Mouse (Mus musculus) kidney, postnatal 0 days (tissue): ENCODE data around the gene Erlin1. TPM values are rescaled to one million over a fixed set of nuclear protein-coding genes. Genes with fewer than 3 reads are reported as not detected.

ENCODE experiments used
- ATAC-seq: fragments of 200-750 bp; cut with Nextera tagmentation; replicated peaks from 2 replicates; pipeline ENCODE4 v1.8.0; 2017; ENCODE audit warnings: low read depth, moderate number of reproducible peaks, moderate TSS enrichment, moderate library complexity; ENCODE audit not compliant: low FRiP score
- DNase-seq: peaks from one replicate; pipeline ENCODE4 v3.0.0-alpha.2; 2016; ENCODE audit warnings: low spot score
- H3K27ac ChIP-seq: fragments of 300-500 bp; sonication (generic); 2 replicates; pipeline ENCODE4 v1.5.1; 2014; ENCODE audit warnings: mild to moderate bottlenecking
- H3K27me3 ChIP-seq: fragments of 300-500 bp; sonication (generic); 2 replicates; pipeline ENCODE4 v1.6.1; 2014; ENCODE audit warnings: low read length, mixed read lengths; ENCODE audit not compliant: insufficient read depth
- H3K36me3 ChIP-seq: fragments of 300-500 bp; sonication (generic); 2 replicates; pipeline ENCODE4 v1.6.1; 2014; ENCODE audit warnings: low read length, mixed read lengths; ENCODE audit not compliant: insufficient read depth
- H3K4me1 ChIP-seq: fragments of 300-500 bp; sonication (generic); replicated peaks from 2 replicates; pipeline ENCODE4 v1.6.1; 2014; ENCODE audit warnings: antibody characterized with exemption, low read length, mixed read lengths; ENCODE audit not compliant: insufficient read depth
- H3K4me2 ChIP-seq: fragments of 300-500 bp; sonication (generic); 2 replicates; pipeline ENCODE4 v1.6.1; 2014; ENCODE audit warnings: mild to moderate bottlenecking, low read length, moderate library complexity, mixed read lengths
- H3K4me3 ChIP-seq: fragments of 300-500 bp; sonication (generic); replicated peaks from 2 replicates; pipeline ENCODE4 v1.5.1; 2014; ENCODE audit warnings: low read depth, low read length
- H3K9ac ChIP-seq: fragments of 300-500 bp; sonication (generic); 2 replicates; pipeline ENCODE4 v1.6.1; 2014; ENCODE audit warnings: low read depth, low read length
- H3K9me3 ChIP-seq: fragments of 300-500 bp; sonication (generic); replicated peaks from 2 replicates; pipeline ENCODE4 v1.6.1; 2016; ENCODE audit warnings: low read length, inconsistent platforms, mixed read lengths
- CTCF ChIP-seq: IDR thresholded peaks from 2 replicates; pipeline ENCODE4 v1.5.1; 2016; ENCODE audit warnings: antibody characterized with exemption, low read depth, mild to moderate bottlenecking, moderate library complexity
- WGBS: fragments of 180-500 bp; shearing (Covaris S2); extraction: QIAGEN DNeasy Blood & Tissue Kit; methylation state at CpG from one replicate; pipeline ENCODE4 v1.1.7; 2014; 5-methylcytosine and 5-hydroxymethylcytosine counted together
- polyA plus RNA-seq: library from polyadenylated mRNA; unstranded; fragments of >200 nt; fragmentation: Nextera tagmentation; extraction: Ambion mirVana; gene quantifications from 2 replicates; pipeline ENCODE4 v1.2.1, GENCODE M21; 2015

Gene Erlin1
- polyA plus RNA-seq, 1 experiment from 2014 or later, result 44.4 TPM

- 76% methylated on average over 2 of the region's 2 CpGs for WGBS
- no peak overlapping the region for H3K4me3 ChIP-seq
- no peak for ATAC-seq
- peak; percentile 11 for DNase-seq
- no peaks in the 10 kb centered on the region for H3K9me3 ChIP-seq
- peaks cover 33% of the 10 kb centered on the region for H3K36me3 ChIP-seq
- H3K9ac ChIP-seq, result no peak overlapping the region
- H3K27me3 ChIP-seq, result no peaks in the 10 kb centered on the region
- H3K4me2 ChIP-seq, result no peak overlapping the region
- H3K4me1 ChIP-seq, result no peaks in the 10 kb centered on the region
- no peak overlapping the region for H3K27ac ChIP-seq
- no peak for TF ChIP-seq CTCF
These were observed 10.4 kb upstream of the Erlin1 start for GRCm38 (mm10) chr19:44080023-44080422.

GRCm38 (mm10) chr19:44077024-44077423 lies 7.4 kb upstream of the Erlin1 start:
- peaks cover 20% of the 10 kb centered on the region for H3K36me3 ChIP-seq
- no peaks in the 10 kb centered on the region for H3K9me3 ChIP-seq
- 55% methylated on average over 4 of the region's 4 CpGs for WGBS
- ATAC-seq (peak; percentile 77), DNase-seq (peak; percentile 87)
- no peaks in the 10 kb centered on the region for H3K27me3 ChIP-seq
- no peak overlapping the region for H3K9ac ChIP-seq
- H3K27ac ChIP-seq, result no peak overlapping the region
- no peaks in the 10 kb centered on the region for H3K4me1 ChIP-seq
- no peak for TF ChIP-seq CTCF
- no peak overlapping the region for H3K4me3 ChIP-seq
- no peak overlapping the region for H3K4me2 ChIP-seq

- no peak overlapping the region for H3K9ac ChIP-seq
- H3K4me3 ChIP-seq, result no peak overlapping the region
- peak; percentile 81 for DNase-seq
- TF ChIP-seq CTCF, result no peak
- no peaks in the 10 kb centered on the region for H3K4me1 ChIP-seq
- 40% methylated on average over 9 of the region's 9 CpGs for WGBS
- no peaks in the 10 kb centered on the region for H3K9me3 ChIP-seq
- H3K36me3 ChIP-seq, result peaks cover 20% of the 10 kb centered on the region
- no peak overlapping the region for H3K4me2 ChIP-seq
- no peaks in the 10 kb centered on the region for H3K27me3 ChIP-seq
- ATAC-seq, result peak; percentile 57; the same call in 1 of the 2 replicates
- 0 out of 2 replicates have a peak overlapping the region, but pooled peaks have one; percentile 19 for H3K27ac ChIP-seq
These were observed 6.9 kb upstream of the Erlin1 start for GRCm38 (mm10) chr19:44076457-44076856.

- Histone ChIP-seq H3K9ac (no peak overlapping the region), H3K4me1 (no peaks in the 10 kb centered on the region), H3K4me2 (no peak overlapping the region), H3K27me3 (no peaks in the 10 kb centered on the region), H3K36me3 (peaks cover 20% of the 10 kb centered on the region), H3K9me3 (no peaks in the 10 kb centered on the region), H3K4me3 (no peak overlapping the region), H3K27ac (no peak overlapping the region)
- no peak for TF ChIP-seq CTCF
- DNase-seq (no peak), ATAC-seq (no peak)
- 77% methylated on average over 11 of the region's 11 CpGs for WGBS
These were observed 5.4 kb upstream of the Erlin1 start for GRCm38 (mm10) chr19:44074986-44075385.

GRCm38 (mm10) chr19:44071166-44071565 lies 1.6 kb upstream of the Erlin1 start:
- ATAC-seq, result no peak
- 59% methylated on average over 5 of the region's 5 CpGs for WGBS

GRCm38 (mm10) chr19:44069914-44070232 lies 288 bp upstream of the Erlin1 start:
- 8% methylated on average over 4 of the region's 4 CpGs for WGBS
- no peak for DNase-seq
- no peaks in the 10 kb centered on the region for H3K36me3 ChIP-seq

More at GRCm38 (mm10) chr19:44071166-44071565, 1.6 kb upstream of the Erlin1 start:
- DNase-seq, result no peak
- Histone ChIP-seq H3K27me3 (no peaks in the 10 kb centered on the region), H3K4me3 (no peak overlapping the region), H3K4me1 (no peaks in the 10 kb centered on the region; the same call in 1 of the 2 replicates), H3K36me3 (0 out of 2 replicates have a peak, but pooled peaks cover 1% of the 10 kb centered on the region), H3K9ac (no peak overlapping the region), H3K4me2 (no peak overlapping the region), H3K27ac (no peak overlapping the region), H3K9me3 (no peaks in the 10 kb centered on the region)
- no peak for TF ChIP-seq CTCF

GRCm38 (mm10) chr19:44068232-44068631 lies 1.4 kb downstream of the Erlin1 start:
- no peak for DNase-seq
- no peaks in the 10 kb centered on the region for H3K27me3 ChIP-seq
- H3K9ac ChIP-seq, result 0 out of 2 replicates have a peak overlapping the region, but pooled peaks have one; percentile 70
- 60% methylated on average over 4 of the region's 4 CpGs for WGBS
- TF ChIP-seq CTCF, result no peak
- no peaks in the 10 kb centered on the region for H3K36me3 ChIP-seq
- H3K27ac ChIP-seq, result no peak overlapping the region
- no peaks in the 10 kb centered on the region; the same call in 1 of the 2 replicates for H3K4me1 ChIP-seq
- H3K9me3 ChIP-seq, result no peaks in the 10 kb centered on the region
- peak overlapping the region; percentile 80 for H3K4me3 ChIP-seq
- ATAC-seq, result no peak
- peak overlapping the region; percentile 90 for H3K4me2 ChIP-seq

More at GRCm38 (mm10) chr19:44069914-44070232, 288 bp upstream of the Erlin1 start:
- H3K4me3 ChIP-seq, result peak overlapping the region; percentile 80
- no peaks in the 10 kb centered on the region for H3K27me3 ChIP-seq
- peak overlapping the region; percentile 38; the same call in 1 of the 2 replicates for H3K27ac ChIP-seq
- no peak for TF ChIP-seq CTCF
- no peaks in the 10 kb centered on the region for H3K9me3 ChIP-seq
- peak overlapping the region; percentile 90 for H3K4me2 ChIP-seq
- ATAC-seq, result no peak
- H3K4me1 ChIP-seq, result no peaks in the 10 kb centered on the region; the same call in 1 of the 2 replicates
- peak overlapping the region; percentile 70 for H3K9ac ChIP-seq
